Mouse (Mus musculus) forebrain, embryonic 13.5 days (tissue): ENCODE data around the gene Baiap2l2. TPM values are rescaled to one million over a fixed set of nuclear protein-coding genes. Genes with fewer than 3 reads are reported as not detected.

ENCODE experiments used
- ATAC-seq: fragments of 200-750 bp; cut with Nextera tagmentation; 2 replicates; pipeline ENCODE4 v1.8.0; 2017
- H3K27ac ChIP-seq: fragments of 300-500 bp; sonication (generic); 2 replicates; pipeline ENCODE4 v1.5.1; 2015; ENCODE audit warnings: inconsistent platforms, mild to moderate bottlenecking, moderate library complexity
- H3K27me3 ChIP-seq: fragments of 300-500 bp; sonication (generic); 2 replicates; pipeline ENCODE4 v1.6.1; 2015; ENCODE audit warnings: mild to moderate bottlenecking, inconsistent platforms
- H3K36me3 ChIP-seq: fragments of 300-500 bp; sonication (generic); 2 replicates; pipeline ENCODE4 v1.6.1; 2015; ENCODE audit warnings: mild to moderate bottlenecking, inconsistent platforms; ENCODE audit not compliant: poor library complexity, severe bottlenecking
- H3K4me1 ChIP-seq: fragments of 300-500 bp; sonication (generic); 2 replicates; pipeline ENCODE4 v1.6.1; 2015; ENCODE audit warnings: inconsistent platforms
- H3K4me2 ChIP-seq: fragments of 300-500 bp; sonication (generic); 2 replicates; pipeline ENCODE4 v1.6.1; 2015; ENCODE audit warnings: inconsistent platforms, mild to moderate bottlenecking, moderate library complexity
- H3K4me3 ChIP-seq: fragments of 300-500 bp; sonication (generic); 2 replicates; pipeline ENCODE4 v1.5.1; 2015; ENCODE audit warnings: mild to moderate bottlenecking, inconsistent platforms
- H3K9ac ChIP-seq: fragments of 300-500 bp; sonication (generic); 2 replicates; pipeline ENCODE4 v1.6.1; 2015; ENCODE audit warnings: mild to moderate bottlenecking, inconsistent platforms
- H3K9me3 ChIP-seq: fragments of 300-500 bp; sonication (generic); replicated peaks from 2 replicates; pipeline ENCODE4 v1.6.1; 2016; ENCODE audit warnings: inconsistent platforms
- WGBS: fragments of 180-500 bp; shearing (Covaris S2); methylation state at CpG from one replicate; pipeline ENCODE4 v1.1.7; 2015; 5-methylcytosine and 5-hydroxymethylcytosine counted together
- polyA plus RNA-seq: library from polyadenylated mRNA; unstranded; fragments of >200 nt; fragmentation: Nextera tagmentation; extraction: Ambion mirVana; gene quantifications from 2 replicates; pipeline ENCODE4 v1.2.1, GENCODE M21; 2015

The Baiap2l2 gene
- polyA plus RNA-seq, 1 experiment from 2014 or later = 0.63 TPM

DNA sequence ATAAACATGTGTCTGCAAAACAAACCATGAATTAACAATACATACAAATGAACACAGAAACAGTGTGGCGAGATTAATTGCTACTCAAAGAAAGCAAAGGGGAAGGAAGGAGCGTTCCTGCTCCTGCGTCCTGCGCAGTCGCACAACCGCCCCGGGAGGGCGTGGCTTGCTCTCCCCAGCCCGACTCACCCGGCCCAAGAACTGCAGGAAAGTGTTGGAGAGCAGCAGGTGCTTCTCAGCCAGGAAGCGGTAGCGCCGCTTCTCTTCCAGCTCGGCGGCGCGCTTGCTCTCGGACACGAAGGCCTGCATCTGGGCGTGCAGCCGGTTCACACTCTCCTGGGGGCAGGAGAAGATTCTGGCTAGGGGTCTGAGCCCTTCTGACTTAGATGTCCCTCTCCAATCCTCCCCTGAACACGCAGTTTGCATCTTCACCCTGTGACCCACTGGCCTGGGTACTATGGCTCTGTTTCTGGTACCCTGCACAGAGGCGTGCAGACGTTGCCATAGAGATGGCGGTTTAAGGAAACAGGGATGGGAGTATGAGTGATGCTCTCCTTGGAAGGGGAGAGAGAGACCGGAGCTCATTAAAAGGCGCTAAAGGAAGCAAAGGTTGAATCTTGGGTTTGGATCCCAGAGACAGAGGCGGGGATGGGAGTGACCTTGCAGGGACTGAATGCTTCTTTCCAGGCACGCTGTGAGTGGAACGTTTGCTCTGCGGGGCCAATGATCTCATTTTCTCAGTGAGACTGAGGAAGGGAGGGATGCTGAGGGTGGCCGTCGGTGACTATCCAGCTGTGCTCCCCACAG, 14.8 kb downstream of the Baiap2l2 start:
- Histone ChIP-seq H3K9me3 (no peaks in the 10 kb centered on the region), H3K4me3 (peak overlapping the region; percentile 47), H3K4me2 (peak overlapping the region; percentile 94), H3K36me3 (no peaks in the 10 kb centered on the region), H3K4me1 (peaks cover 16% of the 10 kb centered on the region), H3K9ac (peak overlapping the region; percentile 63), H3K27ac (peak overlapping the region; percentile 35; the same call in 1 of the 2 replicates), H3K27me3 (peaks cover 5% of the 10 kb centered on the region; the same call in 1 of the 2 replicates)
- peak; percentile 78 for ATAC-seq
- under 1% methylated on average over 33 of the region's 33 CpGs for WGBS

DNA sequence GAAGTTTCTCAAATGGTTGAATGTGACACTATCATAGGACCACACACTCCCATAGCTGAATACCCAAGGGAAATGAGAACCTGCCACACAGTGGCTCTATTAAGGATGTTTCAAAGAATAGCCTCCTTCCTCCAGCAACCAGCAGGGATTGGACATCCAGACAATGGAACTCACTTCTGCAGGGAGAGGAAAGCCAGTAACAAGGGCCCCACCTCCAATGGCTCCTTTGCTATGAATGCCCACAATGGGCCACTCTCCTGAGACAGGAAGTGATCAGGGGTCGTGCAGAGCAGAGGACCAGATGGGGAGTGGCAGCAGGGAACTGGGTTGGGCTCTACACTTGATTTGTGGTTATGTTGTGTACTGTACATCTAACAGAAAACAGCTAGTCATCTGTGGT, 16.8 kb downstream of the Baiap2l2 start:
- WGBS = 25% methylated on average over 1 of the region's 1 CpGs
- H3K27me3 ChIP-seq = peaks cover 19% of the 10 kb centered on the region
- no peak overlapping the region for H3K27ac ChIP-seq
- no peak overlapping the region for H3K4me2 ChIP-seq
- H3K9me3 ChIP-seq = no peaks in the 10 kb centered on the region
- no peak for ATAC-seq
- H3K4me3 ChIP-seq = no peak overlapping the region
- no peak overlapping the region for H3K9ac ChIP-seq
- peaks cover 16% of the 10 kb centered on the region for H3K4me1 ChIP-seq
- no peaks in the 10 kb centered on the region for H3K36me3 ChIP-seq

DNA sequence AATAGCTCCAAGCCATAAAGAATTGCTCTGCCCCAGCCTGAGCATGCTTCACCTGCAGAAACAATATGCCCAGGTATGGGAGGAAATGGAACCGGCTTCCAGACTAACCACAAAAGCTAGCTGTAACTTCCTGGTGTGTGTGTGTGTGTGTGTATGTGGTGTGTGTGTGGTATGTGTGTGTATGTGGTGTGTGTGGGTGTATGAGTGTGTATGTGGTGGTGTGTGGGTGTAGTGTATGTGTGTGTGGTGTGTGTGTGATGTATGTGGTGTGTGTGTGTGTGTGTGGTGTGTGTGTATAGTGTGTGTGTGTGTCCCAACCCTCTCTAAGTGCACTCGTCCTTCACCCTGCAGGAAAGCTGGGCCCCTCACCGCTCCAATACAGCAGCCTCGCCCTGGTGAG, 20.0 kb downstream of the Baiap2l2 start:
- 73% methylated on average over 4 of the region's 4 CpGs for WGBS
- Histone ChIP-seq H3K4me2 (no peak overlapping the region), H3K9ac (no peak overlapping the region), H3K27ac (no peak overlapping the region), H3K9me3 (no peaks in the 10 kb centered on the region), H3K36me3 (no peaks in the 10 kb centered on the region), H3K27me3 (peaks cover 50% of the 10 kb centered on the region), H3K4me1 (peaks cover 20% of the 10 kb centered on the region), H3K4me3 (no peak overlapping the region)
- no peak for ATAC-seq

DNA sequence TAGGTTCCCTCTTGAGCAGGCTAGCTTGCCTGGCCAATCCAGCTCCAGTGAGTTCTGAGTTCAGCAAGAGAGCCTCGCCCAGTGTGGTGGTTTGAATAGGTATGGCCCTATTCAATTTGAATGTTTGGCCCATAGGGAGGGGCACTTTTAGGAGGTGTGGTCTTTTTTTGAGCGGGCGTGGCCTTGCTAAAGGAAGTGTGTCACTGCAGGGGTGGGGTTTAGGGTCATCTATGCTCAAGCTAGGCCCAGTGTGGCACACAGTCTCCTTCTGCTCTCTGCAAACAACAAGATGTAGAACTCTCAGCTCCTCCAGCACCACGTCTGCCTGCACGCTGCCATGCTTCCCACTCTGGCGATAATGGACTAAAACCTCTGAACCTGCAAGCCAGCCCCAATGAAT, 21.6 kb downstream of the Baiap2l2 start:
- H3K27me3 ChIP-seq = peaks cover 61% of the 10 kb centered on the region

DNA sequence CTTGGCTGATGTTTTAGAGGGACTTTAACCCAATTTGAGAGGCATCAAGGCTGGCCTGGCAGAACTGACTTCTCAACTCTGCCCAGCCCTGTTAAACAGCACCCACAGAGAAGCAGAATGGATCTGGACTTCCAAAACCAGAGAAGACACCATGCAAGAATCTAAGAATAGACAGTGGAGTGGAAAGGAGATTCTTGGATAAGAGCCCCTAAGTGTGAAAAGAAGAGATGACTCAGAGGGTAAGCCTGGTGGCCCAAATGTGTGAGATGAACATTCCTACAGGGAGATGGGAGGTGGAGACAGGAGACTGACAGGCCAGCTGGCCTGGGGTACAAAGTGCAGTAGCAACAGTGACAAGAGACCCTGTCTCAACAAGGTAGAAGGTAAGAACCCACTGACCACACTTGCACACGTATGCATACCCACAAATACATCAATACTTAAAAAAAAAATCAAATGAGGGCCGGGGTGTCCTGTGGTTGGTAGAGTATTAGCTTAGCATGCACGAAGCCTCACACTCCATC, 22.5 kb downstream of the Baiap2l2 start:
- no peak for ATAC-seq

More for the DNA sequence above, 21.6 kb downstream of the Baiap2l2 start:
- peaks cover 15% of the 10 kb centered on the region for H3K4me1 ChIP-seq
- H3K4me2 ChIP-seq = no peak overlapping the region
- H3K9ac ChIP-seq = no peak overlapping the region
- no peak overlapping the region for H3K4me3 ChIP-seq
- H3K9me3 ChIP-seq = no peaks in the 10 kb centered on the region
- no peak for ATAC-seq
- no peak overlapping the region for H3K27ac ChIP-seq
- no peaks in the 10 kb centered on the region for H3K36me3 ChIP-seq
- WGBS = 88% methylated on average over 6 of the region's 6 CpGs

DNA sequence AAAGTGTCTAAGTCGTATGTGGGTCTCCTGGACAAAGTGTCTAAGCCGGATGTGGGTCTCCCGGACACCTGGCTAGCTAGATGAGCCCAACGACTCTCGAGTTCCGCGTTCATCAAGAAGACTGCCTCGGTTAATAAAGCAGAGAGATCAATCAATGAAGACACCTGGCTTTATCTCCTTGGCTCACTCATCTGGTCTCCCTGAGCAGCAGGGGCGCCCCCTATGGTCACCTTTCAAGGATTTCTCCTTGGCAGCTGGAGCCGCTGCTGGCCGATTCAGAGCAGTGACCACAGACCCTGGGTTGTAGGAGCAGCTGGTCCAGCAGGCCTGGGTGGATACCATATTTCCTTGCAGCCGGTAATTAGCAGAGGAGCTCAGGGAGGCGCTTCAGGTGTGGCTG, 23.0 kb downstream of the Baiap2l2 start:
- H3K27me3 ChIP-seq = peaks cover 69% of the 10 kb centered on the region
- no peak overlapping the region for H3K27ac ChIP-seq
- peak overlapping the region; percentile 92 for H3K4me2 ChIP-seq
- ATAC-seq = no peak
- H3K36me3 ChIP-seq = no peaks in the 10 kb centered on the region
- 23% methylated on average over 13 of the region's 13 CpGs for WGBS
- H3K9me3 ChIP-seq = no peaks in the 10 kb centered on the region
- no peak overlapping the region for H3K9ac ChIP-seq
- peaks cover 15% of the 10 kb centered on the region for H3K4me1 ChIP-seq
- H3K4me3 ChIP-seq = peak overlapping the region; percentile 57; the same call in 1 of the 2 replicates

More for the DNA sequence above, 22.5 kb downstream of the Baiap2l2 start:
- Histone ChIP-seq H3K9ac (no peak overlapping the region), H3K36me3 (no peaks in the 10 kb centered on the region), H3K27ac (no peak overlapping the region), H3K27me3 (peaks cover 69% of the 10 kb centered on the region), H3K4me3 (no peak overlapping the region), H3K9me3 (no peaks in the 10 kb centered on the region), H3K4me1 (peaks cover 15% of the 10 kb centered on the region), H3K4me2 (peak overlapping the region; percentile 92; the same call in 1 of the 2 replicates)
- 97% methylated on average over 3 of the region's 3 CpGs for WGBS

DNA sequence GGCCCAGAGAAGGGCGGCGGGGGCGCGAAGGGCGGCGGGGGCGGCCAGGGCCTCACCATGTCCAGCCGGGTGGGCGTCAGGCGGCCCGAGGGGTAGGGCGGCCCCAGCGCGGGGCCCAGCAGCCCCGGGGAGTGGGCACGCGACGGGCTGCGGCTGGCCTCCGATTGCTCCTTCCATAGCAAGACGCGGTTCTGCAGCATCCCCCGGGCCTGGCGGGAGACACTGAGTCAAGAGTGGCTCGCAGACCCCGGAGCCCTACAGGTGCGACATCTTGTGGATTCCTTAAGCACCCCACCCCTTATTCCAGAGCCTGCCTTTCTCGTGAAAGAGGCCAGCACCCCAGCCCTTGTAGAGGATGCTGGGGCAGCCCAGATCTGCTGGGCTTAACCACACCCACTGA, 23.6 kb downstream of the Baiap2l2 start:
- Histone ChIP-seq H3K9me3 (no peaks in the 10 kb centered on the region), H3K27ac (no peak overlapping the region), H3K4me3 (peak overlapping the region; percentile 57), H3K9ac (peak overlapping the region; percentile 70), H3K27me3 (peaks cover 69% of the 10 kb centered on the region), H3K4me1 (peaks cover 15% of the 10 kb centered on the region), H3K36me3 (no peaks in the 10 kb centered on the region), H3K4me2 (peak overlapping the region; percentile 92)
- peak; percentile 58 for ATAC-seq
- WGBS = under 1% methylated on average over 20 of the region's 28 CpGs

DNA sequence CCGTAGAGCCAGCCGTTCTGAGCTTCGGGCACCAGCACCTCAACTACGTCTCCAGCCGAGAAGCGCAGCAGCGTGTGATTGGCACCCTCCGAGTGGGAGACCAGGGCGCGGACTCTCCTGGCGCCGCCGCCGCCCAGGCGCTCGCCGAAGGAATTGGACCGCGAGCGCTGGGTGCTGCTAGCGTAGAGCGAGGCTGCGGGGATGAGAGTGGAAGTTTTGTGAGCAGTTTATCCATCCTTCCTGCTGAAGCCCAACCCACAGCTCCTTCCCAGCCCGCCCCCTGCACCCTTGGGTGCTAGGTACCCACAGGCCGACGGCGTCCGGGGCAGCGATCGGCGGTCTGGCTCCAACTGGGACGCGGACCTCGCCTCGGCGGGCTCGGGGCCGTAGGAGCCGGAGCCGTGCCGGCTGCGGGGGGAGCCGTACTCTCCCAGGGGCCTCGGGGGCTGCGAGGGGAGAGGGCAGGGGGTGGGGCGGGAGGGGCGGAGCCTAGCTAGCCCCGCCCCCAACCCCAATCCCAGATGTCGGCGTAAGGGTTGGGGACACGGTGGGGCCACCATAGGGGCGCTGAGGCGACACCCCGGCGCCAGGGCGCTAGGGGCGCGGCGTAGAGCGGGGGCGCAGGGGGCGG, 24.1 kb downstream of the Baiap2l2 start:
- ATAC-seq = peak; percentile 78

DNA sequence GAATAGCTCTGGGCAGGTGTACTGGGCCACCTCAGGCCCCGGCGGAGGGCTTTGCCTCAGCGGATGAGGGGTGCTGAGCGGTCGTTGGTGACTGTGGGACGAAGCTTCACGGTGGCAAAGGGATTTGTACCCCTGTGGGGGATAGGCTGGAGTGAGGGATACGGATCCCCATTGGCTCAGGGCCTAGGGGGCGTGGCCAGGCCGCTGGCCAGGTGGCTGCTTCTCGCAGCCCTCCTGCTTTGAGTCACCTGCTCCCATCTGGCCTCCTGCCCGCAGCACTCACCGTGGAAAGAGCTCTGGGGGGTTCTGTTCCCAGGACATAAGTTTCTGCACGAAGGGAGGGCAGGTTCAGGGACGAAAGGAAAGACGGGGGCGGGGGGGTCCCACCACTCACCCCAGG, 26.8 kb downstream of the Baiap2l2 start:
- H3K4me1 ChIP-seq = peaks cover 15% of the 10 kb centered on the region
- no peak overlapping the region for H3K4me3 ChIP-seq
- ATAC-seq = no peak
- peaks cover 68% of the 10 kb centered on the region for H3K27me3 ChIP-seq
- no peak overlapping the region for H3K9ac ChIP-seq
- no peaks in the 10 kb centered on the region for H3K36me3 ChIP-seq
- H3K4me2 ChIP-seq = no peak overlapping the region
- no peaks in the 10 kb centered on the region for H3K9me3 ChIP-seq
- WGBS = 31% methylated on average over 17 of the region's 17 CpGs
- no peak overlapping the region for H3K27ac ChIP-seq

More for the DNA sequence above, 24.1 kb downstream of the Baiap2l2 start:
- no peak overlapping the region for H3K27ac ChIP-seq
- H3K4me2 ChIP-seq = peak overlapping the region; percentile 92
- no peaks in the 10 kb centered on the region for H3K36me3 ChIP-seq
- peak overlapping the region; percentile 70 for H3K9ac ChIP-seq
- H3K9me3 ChIP-seq = no peaks in the 10 kb centered on the region
- H3K4me3 ChIP-seq = peak overlapping the region; percentile 57
- H3K27me3 ChIP-seq = peaks cover 69% of the 10 kb centered on the region
- 1% methylated on average over 52 of the region's 62 CpGs for WGBS
- peaks cover 15% of the 10 kb centered on the region for H3K4me1 ChIP-seq

DNA sequence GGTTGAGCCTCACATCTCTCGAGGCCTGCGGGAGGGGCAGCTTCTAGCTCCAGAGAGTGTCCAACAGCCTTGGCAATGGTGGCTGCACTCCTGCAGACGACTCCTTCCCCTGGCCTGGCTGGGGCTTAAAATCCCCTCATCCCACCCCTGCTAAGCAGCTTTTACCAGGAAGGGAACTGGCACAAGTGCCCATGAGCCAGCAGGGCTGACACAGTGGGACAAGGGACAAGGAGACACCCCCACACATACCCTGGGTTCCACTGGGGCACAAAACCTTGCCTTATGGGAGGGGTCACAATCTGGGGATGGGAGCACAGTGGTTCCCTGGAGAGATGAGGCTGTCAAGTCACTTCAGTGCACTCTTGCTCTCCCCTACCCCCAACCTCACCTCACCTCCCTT, 30.7 kb downstream of the Baiap2l2 start, which contains the start of gene Slc16a8:
Gene Slc16a8 (minus strand): TSS at position 101 of the 400 bp plus-strand sequence.
- Histone ChIP-seq H3K27ac (no peak within 1 kb of the TSS), H3K4me3 (no peak within 1 kb of the TSS), H3K9me3 (no peaks in the 10 kb centered on the region), H3K9ac (peak within 1 kb of the TSS; percentile 21; the same call in 1 of the 2 replicates), H3K4me1 (peaks cover 14% of the 10 kb centered on the region), H3K36me3 (peaks cover 3% of the 10 kb centered on the region; the same call in 1 of the 2 replicates), H3K4me2 (no peak within 1 kb of the TSS), H3K27me3 (peaks cover 66% of the 10 kb centered on the region)
- ATAC-seq = no peak
- 20% methylated on average over 3 of the region's 3 CpGs for WGBS

DNA sequence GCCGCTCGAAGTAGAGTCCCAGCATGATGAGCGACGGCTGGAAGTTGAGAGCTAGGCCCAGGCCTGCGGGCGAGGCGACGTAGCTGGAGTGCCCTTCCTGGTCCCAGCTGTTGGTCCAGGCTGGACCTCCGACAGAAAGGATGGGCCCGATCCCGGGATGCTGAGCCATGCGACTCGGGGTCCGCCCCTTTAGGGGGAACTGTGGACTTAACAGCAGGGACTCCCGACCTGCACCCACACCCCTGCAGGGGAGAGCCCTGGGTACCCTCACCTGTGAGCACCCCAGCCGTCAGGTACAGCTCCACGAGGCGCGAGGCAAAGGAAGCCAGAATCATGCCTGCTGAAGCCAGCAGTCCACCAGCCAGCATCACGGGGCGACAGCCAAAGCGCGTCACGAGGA, 32.8 kb downstream of the Baiap2l2 start:
- Histone ChIP-seq H3K27ac (no peak overlapping the region), H3K4me1 (peaks cover 14% of the 10 kb centered on the region), H3K4me2 (peak overlapping the region; percentile 63), H3K4me3 (peak overlapping the region; percentile 36), H3K9me3 (no peaks in the 10 kb centered on the region), H3K36me3 (peaks cover 24% of the 10 kb centered on the region), H3K9ac (peak overlapping the region; percentile 58), H3K27me3 (peaks cover 49% of the 10 kb centered on the region)
- 34% methylated on average over 24 of the region's 24 CpGs for WGBS
- ATAC-seq = no peak
